Mouse (Mus musculus) mouse embryonic stem cell (cell line): Measurements from ENCODE around the gene Itga10.
"Not testable (repeated sequence)": the region's sequence is repeated elsewhere in the genome, so short reads cannot be mapped to it uniquely, and the experiment has no call there.

Source experiments
- in situ Hi-C, 2 experiments: fragments of 300-500 bp; cut with MboI; formaldehyde crosslinking; loops; 1 replicate in 1 of 2; 3 replicates in 1 of 2; pipeline ENCODE4 v1.14.3; 2019 to 2020; ENCODE audit warnings: low sequenced_read_pairs in 2 of 2, low pct_unique_long_range_greater_than_20kb in 1 of 2, mixed read lengths in 1 of 2; ENCODE audit not compliant: unreplicated experiment in 1 of 2

Gene Itga10

DNA sequence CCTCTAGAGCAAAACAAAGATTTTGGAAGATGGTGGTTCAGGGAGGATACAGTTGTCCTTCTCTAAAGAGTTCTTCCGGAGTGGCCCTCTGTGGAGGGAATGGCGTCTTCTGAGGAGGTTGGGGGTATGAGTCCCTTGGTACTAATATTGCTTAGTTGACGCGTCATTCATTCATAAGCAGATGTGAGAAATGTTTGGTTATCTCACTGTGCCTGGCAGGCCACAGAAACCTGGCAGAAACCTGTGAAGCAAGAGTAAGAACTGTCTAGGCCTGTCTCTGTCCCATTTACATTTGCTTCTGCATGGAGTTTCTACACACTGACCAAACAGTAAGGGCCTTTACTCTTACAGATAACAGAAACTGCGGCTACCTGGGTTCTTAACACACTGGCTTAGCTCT is 26.1 kb downstream of the Itga10 start:
- in situ Hi-C loops, result no loop called here

DNA sequence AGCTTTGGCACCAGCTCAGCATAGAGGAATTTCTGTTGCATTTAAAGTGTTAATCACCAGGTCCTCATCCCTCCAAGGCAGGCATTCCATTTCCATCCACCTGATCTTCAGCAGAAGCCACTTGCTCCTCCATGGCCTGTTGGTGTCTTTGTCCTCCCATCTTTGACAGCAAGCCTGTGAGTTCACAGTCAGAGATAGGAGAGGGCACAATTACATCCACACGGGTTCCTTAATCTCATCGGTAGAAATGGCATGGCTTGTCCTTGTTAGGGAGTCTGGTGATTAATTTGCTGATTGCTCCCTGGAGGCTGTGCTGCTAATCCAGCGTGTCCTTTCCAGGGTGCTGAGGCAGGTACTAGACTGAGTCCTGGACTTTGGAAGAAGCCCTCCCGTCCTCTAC is 28.1 kb downstream of the Itga10 start:
- in situ Hi-C loops, result no loop called here

DNA sequence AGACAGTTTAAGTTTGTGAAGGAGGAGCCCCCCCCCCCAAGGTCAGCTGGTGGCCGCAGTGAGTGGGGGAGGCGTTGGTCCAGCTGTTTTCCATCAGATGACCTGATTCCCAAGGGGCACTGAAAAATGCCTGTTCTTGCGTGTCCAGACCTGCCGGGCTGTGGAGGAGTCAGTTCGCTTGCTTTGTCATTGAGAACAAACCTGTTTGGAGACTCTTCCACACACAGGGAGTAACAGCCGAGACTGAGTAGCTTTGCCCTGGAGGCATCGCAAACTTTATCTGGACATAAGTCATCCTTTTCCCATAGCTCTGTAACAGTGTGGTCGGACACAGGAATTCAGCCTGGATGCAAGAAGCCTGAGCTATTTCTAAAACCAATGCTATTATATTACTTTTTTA is 29.1 kb downstream of the Itga10 start:
- in situ Hi-C loops, result no loop called here

DNA sequence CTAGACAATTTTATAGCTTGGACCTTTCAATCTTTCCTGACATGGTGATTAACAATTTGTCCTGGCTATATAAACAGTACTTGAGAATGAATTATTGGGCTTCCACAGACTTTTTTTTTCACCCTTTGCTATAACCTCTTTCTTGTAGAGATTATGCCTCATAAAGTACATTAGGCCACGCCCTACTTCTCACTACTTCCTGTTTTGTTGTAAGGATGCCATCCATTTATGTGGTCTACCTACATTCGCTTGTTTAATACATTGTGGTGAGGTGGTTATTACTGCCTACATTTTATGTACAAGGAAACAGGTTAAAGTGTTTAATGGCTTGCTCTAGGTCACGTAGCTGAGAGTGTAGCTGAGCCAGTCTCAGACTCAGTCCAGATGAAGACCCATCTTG is 29.8 kb downstream of the Itga10 start:
- in situ Hi-C loops, result no loop called here

DNA sequence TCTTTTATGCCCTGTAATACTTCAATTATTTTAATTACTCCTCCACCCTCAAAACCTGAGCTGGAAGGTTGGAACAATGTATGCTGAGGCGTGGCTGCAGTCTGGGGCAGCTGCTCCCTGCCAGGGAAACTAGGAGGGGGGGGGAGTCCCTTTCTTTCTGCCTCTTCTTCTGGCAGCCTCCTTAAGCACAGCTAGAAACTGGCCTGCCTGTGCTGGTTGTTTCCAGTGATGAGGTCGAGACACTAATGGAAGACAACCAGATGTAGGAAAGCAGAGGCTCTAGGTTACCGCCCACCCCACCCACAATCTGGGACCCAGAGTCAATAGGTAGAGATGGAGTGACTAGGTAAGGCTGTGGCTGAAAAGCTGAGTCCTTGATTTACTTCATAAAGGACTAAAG is 30.3 kb downstream of the Itga10 start:
- in situ Hi-C loops, result no loop called here

DNA sequence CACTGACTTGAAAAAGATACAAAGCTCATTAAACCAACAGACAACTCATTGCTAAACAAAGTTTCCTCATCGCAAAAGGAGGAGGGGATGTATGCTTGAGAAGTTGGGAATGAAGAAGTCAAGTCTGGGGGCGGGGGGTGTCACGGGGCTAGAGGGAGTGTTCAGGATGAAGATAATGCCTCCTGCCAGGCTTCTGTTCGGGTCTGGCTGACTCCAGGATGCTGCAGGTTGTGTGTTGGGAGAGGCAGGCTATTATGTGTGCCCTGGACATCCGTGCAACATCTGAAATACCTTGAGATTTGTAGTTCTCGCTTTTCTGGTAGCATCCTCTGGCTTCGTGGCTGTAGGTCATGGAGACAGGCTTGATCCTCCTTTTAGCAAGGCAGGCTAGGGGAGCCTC is 33.1 kb downstream of the Itga10 start:
- in situ Hi-C loops, result no loop called here

DNA sequence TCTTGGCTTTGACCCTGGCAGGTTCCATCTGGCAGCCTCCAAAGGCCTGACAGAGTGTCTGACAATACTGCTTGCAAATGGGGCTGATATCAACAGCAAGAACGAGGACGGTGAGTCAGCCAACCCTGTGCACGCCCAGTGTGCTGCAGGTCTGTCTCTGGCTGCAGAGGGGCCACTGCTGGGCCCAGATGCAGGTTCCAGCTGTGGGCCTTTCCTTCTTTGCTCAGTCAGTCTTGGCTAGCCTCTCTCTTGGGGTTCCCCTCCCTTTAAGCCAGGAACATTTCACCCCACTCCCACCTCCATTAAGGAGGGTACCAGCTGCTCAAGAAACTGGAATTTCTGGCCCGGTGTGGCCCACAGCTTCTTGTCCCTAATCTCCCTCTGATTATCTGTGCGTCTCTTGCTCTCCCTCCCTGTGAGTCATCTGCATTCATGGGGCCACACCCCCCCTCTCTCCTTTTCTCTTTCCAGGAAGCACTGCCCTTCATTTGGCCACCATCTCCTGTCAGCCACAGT is 33.8 kb downstream of the Itga10 start:
- in situ Hi-C loops, result no loop called here

DNA sequence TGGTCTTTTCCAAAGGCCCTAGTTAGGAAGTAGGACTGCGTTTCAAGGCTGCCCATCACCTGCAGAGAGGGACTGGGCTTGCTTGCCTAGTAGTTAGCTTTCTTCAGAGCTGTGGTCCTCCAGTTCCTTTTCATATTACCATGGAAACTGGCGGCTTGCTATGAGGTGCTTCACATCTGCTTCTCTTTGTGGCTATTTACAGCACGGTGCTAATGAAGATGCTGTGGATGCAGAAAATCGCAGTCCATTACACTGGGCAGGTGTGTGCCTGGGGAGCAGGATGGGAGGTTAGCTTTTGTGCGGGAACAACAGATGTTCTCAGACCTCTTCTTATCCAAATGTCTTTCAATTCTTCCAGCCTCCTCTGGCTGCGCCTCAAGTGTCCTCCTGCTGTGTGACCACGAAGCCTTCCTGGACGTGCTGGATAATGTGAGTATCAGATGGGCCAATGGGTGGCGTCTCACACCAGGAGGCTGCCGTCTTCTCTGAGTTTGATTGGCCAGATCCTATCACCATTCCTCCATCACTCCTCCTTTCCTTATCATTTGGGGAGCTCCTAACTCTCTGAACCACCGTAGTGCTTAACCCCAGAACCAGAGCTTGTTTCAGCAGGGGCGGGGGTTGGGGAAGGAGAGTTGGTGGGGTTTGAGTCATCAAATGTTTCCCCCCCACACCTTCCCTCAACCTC is 35.0 kb downstream of the Itga10 start:
- in situ Hi-C loops, result no loop called here

DNA sequence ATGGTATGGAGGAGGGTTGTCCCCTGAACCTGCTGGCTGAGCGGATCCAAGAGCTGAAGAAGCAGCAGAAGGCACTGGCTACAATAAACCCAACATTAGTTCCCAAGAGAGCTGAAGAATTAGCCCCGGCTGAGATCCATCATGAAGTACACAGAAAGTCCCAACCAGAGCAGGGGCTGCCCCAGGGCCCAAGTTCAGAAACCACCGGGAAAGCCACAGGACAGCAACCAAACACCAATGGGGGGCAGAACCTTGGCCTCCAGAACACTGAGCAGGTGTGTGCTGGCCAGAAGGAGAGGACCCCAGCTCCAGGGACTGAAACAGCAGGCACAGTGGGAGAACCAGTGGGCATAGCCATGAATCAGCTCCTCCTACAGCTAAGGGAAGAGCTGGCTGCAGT is 38.1 kb downstream of the Itga10 start:
- in situ Hi-C loops, result no loop called here

DNA sequence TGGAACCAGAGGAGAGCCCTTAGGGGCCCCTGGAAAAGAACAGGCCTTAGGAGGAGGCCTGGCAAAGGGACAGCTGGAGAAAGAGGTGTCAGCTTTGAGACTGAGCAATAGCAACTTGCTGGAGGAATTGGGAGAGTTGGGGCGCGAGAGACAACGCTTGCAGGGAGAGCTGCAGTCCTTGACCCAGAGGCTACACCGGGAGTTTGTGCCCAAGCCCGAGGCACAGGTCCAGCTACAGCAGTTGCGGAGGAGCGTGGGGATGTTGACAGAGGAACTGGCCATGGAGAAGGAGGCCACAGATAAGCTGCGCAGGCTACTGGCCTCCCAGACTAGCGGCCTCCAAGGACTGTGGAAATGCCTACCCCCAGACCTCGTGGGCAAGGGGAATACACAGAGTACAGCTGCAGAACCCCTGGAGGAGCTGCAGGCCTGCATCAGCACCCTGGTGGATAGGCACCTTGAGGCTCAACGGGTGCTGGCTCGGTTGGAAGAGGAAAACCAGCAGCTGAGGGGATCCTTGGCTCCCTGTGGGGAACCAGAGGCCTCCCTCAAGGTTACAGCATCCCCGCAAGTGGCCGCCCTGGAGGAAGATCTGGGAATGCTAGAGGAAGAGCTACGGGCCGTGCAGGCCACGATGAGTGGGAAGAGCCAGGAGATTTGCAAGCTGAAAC is 38.9 kb downstream of the Itga10 start:
- in situ Hi-C loops, result no loop called here

DNA sequence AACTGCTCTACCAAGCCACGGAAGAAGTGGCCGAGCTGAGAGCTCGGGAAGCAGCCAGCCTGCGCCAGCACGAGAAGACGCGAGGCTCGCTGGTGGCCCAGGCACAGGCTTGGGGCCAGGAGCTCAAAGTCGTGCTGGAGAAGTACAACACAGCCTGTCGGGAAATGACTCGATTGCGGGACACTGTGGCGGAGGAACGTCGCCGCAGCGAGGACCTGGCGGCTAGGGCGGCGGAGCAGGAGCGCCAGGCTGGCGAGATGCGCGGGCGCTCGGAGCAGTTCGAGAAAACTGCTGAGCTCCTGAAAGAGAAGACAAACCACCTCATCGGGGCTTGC is 39.4 kb downstream of the Itga10 start:
- in situ Hi-C loops, result no loop called here

DNA sequence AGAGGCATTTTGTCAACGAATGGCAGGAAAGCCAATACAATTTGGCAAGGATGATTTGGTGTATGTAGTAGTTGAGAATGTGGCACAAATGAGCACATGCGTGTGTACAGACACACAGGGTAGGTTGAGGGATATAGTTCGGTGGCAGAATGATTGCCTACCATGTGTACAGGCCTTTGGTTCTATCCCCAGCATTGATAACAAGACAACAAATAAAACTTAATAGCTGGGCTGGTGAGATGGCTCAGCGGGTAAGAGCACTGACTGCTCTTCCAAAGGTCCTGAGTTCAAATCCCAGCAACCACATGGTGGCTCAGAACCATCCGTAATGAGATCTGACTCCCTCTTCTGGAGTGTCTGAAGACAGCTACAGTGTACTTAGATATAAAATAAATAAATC is 40.7 kb downstream of the Itga10 start:
- in situ Hi-C loops, result not testable (repeated sequence)

DNA sequence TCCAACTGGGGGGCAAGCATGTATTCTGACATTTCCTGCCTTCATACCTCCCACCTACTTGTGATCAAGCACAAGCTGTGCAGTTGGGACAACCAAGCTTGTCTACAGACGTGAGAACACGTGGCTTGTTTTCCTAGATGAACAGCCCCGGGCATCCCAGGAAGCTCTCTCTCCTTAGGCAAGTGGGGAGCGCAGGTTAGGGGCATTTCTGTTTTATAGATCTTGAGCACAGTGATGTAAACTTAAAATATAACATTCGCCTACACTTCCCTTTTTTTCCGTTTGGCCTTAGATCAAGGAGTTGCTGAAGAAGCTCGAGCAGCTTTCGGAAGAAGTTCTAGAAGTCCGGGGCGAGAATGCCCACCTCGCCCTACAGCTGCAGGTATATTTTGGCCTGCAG is 43.5 kb downstream of the Itga10 start:
- in situ Hi-C loops, result no loop called here

DNA sequence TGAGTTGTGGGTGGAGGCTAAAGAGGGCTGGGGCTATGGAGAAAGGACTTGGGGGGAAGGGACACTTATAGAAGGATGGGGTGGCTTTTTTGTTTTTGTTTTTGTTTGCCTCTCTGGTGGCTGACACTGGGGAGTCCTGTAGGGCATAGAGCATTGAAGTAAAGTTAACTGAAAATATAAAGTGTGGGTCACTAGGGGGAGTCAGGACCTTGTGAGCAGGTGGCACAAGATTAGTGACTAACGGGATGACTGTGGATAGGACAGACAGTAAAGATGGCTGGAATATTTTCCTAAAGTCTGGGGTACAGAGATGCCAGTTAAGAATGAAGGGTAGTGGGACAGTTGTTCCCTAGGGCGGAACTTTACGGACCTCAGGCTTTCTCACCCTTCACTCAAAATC is 44.9 kb downstream of the Itga10 start:
- in situ Hi-C loops, result no loop called here

DNA sequence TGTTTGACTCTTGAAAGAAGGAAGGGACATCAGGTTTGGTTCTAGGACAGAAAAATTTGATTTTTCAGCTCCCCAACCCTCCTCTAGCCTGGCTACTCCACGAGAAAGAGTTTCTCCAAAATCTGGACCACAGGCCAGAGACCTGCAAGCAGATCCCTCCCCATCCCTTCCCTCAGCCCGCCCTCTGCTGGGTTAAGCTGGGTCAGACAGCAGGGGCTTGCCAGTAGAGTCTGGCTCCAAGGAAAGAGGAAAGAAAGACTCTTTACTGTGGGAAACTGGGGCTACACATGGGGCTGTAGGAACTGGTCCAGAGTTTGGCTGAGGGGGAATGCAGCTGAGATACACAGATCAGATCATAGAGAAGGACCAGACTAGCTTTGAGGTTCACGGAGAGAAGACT is 47.1 kb downstream of the Itga10 start:
- in situ Hi-C loops, result no loop called here

DNA sequence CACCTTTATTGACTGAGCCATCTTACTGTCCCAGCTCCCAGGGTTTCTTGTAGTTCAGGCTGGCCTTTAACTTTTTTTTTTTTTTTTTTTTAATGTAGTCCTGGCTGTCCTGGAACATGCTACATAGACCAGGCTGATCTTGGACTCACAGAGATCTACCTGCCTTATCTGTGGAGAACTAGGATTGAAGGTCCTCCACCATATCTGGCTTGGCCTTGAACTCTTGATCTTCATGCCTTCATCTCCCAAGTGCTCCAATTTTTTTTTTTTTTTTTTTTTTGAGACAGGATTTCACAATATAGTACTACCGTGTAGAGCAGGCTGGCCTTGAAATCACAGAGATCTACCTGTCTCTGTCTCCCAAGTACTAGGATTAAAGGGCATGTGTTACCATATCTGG is 48.2 kb downstream of the Itga10 start:
- in situ Hi-C loops, result no loop called here

DNA sequence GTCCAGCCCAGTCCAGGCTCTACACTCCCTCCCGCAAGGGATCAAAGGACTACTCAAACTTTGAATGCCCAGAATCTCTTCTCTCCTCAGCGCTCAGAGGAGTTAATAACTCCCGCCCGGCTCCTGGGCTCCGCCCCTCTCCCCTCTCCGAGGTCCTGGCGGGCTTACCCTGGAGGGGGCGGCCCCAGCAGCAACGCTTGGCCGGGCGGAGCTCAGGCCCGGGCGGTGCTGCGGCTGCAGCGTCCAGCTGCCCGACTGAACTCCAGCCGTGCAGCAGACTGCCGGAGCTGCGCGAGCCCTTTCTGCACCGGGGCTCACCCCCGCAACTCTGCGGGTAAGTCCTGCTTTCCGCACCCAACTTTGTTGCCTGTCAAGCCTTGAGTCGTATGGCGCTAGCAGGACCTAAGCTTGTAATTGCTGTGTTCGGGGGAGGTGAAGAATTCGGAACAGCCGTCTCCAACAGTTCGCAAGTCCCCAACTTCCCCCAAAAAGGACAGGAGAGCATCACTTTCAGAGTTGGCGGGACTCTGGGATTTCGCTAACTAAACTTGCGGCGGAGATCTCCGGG is 50.9 kb downstream of the Itga10 start, which contains the start of gene Pias3:
Gene Pias3, plus strand, starts transcription at position 187 of the 568 bp plus-strand sequence.
- in situ Hi-C loops, result no loop called here

DNA sequence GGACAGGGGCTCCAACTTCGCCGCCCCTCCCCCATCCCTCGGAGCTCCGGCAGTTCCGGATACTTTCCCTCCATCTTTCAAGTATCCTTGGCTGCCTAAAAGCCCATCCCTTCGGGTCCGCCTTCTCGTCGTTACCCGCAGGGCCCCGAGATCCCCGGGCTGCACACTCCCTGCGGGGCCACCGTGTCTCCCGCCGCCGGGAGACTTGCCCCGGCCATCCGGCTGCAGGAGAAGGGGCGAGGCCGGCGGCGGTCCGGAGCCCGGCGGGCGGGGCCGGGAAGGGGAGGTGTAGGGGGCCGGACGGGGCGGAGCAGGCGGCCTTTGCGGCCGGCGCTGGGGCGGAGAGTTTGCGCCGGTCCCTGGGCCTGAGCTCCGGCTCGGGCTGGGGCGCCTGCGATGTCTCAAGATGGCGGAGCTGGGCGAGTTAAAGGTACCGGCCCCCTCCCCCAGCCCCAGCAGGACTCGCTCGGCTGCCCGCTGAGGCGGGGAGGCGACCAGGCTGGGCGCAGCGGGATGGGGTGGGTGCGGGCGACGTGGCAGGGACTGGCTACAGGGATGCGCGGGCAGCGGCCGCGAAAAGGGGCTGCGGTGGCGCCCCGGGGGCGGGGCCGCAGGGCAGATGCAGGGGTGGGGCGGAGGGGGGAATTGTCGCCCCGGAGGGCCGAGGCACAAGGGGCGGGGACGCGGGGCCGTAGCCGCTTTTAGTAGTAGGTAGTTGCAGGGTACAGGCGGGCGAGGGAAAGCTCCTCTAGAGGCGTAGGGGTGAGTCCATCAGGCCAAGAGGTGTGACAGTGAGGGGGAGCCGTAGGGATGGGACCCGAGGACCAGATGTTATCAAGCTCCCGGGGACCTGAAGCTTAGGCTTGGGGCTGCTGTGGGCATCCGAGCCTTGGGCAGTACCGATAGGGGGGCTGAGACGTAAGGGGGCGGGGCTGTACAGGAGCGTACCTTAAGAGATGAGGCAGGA is 51.7 kb downstream of the Itga10 start:
- in situ Hi-C loops, result no loop called here
